Mouse (Mus musculus): ENCODE data around the gene 4930519P11Rik.
A peak's percentile ranks its signal among the peaks of the same experiment; 100 is the strongest.

Gene 4930519P11Rik

GRCm38 (mm10) chr2:154583906-154584872 is 29.0 kb downstream of the 4930519P11Rik start:
- DNase-seq: no peak

DNA sequence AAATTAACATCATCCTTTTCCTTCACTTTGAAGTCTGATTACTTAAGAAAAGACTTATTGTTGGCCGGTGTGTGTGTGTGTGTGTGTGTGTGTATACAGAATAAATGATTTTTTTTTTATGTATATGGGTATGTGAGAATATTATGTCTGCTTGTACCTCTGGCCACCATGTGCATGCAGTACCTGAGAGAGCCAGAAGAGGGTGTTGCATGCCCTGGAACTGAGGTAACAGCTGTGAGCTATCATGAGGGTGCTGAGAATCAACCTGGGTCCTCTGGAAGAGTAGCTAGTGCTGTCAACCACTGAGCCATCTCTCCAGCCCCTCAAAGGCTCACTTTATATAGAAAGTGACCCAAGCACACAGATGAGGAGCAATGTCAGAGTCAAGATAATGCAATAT is 31.8 kb downstream of the 4930519P11Rik start:
- DNase-seq: no peak

DNA sequence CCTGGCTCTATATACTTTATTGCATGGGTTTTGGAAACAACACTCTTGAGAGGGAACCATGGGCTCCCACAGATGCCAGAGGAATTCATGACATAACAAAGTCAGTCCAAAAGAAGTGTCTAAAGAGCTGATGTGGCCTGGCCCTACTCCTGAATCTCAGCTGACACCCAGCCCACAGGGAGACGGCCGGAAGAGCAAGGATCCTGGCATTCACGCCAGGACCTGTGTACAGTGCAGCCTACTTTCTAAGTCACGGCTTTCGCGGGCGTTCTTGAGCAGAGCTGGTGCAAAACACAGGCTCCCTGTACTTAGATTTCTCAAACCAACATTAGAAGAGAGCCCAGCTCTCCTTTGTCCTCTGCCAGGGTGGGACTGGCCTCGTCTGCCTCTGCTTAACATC is 32.7 kb downstream of the 4930519P11Rik start:
- DNase-seq: no peak

DNA sequence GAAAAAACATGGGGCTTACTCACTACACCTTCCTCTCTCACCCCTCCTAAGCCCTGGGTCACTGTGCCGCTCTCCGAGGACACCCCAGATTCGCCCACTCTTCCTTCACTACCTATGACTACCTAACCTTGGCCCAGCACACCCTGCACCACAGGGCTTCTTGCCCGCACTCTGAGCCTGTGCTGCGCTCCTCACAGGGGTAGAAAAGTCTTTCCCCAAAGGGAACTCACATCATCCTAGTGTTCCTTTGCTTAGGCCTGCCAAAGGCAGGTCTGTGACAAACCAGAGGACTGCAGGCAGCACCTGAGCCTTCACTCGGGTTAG is 35.5 kb downstream of the 4930519P11Rik start:
- no peak for DNase-seq

DNA sequence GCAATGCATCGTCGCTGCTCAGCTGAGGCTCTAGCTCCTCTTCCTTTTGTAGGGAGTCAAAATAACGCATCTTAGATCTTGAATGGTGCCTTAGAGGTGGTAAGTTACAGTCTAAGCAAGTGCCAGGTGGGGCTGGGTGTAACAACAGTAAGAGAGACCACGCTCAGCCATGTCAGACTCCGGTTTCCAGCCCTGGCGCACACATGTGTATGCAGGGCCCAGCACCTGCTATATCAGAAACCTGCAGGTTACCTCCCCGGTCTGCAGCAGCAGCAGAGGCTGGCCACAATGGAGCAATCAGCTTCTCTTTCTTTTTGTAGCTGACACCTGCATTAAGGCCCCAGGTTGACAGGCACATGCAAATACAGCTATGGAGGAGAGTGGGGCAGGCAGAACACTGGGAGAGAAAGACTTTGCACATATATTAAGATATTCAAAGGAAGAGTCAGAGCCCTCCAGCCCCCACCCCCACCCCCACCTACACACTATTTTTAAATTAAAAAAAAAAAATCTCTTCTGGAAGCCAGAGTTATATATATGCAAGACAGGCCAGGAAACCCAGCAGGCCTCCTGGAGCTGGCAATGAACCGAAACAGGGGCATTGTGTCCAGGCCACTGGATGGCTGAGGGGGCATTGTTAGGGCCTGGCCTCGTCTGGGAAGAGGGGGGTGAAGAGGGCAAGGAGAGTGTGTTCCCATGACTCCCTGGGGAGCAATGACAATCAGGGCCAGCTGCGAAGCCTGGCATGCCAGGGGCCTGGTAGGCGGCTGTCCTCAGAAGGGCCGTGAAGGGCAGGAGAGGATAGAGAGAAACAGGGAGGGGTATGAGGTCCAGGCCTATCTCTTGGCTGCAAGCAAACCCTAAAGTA is 36.1 kb downstream of the 4930519P11Rik start:
- no peak for DNase-seq

DNA sequence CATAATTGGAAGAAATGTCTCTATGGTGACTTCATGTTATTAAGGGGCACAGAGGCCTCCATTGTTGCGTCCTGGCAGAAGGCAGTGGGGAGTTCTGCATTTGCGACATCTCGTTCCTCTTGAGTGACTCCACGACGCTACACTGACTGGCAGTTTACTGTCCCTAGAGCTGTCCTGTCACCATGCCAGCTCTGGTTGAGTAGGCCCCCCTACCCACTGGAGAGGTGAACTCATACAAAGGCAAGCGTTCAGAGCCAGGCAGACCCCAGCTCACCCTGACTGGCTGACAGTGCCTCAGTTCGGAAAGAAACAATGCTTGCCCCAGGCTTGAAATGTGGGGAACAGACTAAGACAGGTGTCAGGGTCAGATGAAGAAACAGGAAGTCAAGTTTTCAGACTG is 39.0 kb downstream of the 4930519P11Rik start:
- no peak for DNase-seq

- DNase-seq: no peak
Measured at GRCm38 (mm10) chr2:154572996-154573395, 40.2 kb downstream of the 4930519P11Rik start.

DNA sequence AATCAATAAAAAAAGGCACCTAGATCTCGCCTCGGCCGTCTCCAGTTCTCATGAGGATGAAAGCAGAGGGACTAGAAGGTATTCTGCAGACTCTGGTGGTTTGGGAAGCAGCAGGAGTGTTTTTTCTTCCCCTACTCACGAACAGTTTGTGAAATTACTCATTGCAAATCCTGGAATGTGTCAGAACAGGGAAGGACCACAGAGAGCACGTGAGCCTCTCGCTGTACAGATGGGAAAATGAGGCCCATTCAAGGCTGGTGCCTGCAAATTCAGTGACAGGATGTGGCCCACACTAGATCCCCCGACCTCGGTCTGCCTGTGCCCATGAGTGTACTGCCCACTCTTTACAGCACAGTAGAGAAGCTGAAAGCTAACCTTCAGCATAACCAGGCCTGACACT is 41.3 kb downstream of the 4930519P11Rik start:
- no peak for DNase-seq

- DNase-seq: no peak
Measured at GRCm38 (mm10) chr2:154571266-154571665, 42.0 kb downstream of the 4930519P11Rik start.

DNA sequence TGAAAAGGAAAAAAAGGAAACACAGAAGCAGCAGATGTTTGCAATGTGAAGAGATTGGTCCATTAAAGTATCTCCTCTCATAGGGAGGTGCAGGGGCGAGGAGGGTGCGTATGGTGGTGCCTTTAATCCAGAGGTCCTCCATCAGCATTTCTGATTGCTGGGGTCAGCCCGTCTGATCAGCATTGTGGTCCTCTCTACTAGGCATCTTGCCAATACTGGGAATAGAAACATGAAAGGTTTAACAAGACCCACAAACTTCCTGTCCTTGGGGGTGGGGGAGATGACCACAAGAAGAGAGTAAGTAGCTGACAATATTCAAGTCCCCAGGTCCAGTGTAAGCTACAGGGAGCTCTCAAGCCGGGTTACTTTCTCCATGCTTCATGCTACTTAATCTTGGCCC is 42.6 kb downstream of the 4930519P11Rik start:
- no peak for DNase-seq

GRCm38 (mm10) chr2:154569836-154570286 is 43.4 kb downstream of the 4930519P11Rik start, which contains the start of gene E2f1:
Gene E2f1, minus strand, starts transcription at chr2:154569892.
- DNase-seq: peak; percentile 91 to 92

GRCm38 (mm10) chr2:154569071-154569748 is 44.0 kb downstream of the 4930519P11Rik start:
- DNase-seq: peak in 1 of 2 experiments; percentile 43

DNA sequence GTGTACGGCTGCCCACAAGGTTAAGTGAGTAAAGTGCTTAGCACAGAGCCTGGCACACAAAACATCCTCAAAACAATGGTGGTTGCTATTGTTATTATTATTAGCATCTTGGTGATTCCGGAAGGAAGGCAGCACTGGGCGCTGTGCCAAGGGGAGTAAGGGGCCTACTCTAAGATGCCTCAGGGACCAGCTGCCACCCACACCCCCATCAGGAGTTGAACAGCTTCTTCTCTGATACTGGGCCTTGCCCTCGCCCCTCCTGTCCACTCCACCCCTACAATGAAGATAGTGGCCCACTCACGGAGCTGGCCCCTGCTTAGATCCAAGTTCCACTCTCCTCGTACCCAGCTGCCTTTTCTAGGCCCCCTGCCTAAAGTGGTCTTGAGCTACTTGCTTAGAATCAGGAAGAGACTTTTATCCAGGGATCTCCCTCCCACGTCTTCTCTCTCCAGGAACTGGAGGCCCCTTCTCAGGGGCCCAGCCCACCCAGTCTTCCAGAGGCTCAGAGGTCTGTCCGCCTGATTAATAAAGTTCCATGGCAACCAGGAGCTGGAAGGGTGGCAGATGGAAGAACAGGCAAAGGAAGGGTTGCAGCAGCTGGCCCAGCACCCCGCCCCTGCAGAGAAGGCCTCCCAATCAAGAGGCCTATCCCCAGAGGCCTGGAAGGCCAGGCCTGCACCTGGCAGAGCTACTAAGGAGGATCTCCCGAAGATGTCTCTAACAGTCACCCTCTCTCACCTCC is 44.7 kb downstream of the 4930519P11Rik start:
- no peak for DNase-seq

GRCm38 (mm10) chr2:154567766-154568165 is 45.5 kb downstream of the 4930519P11Rik start:
- peak in 1 of 2 experiments; percentile 25 for DNase-seq

- peak; percentile 37 to 42 for DNase-seq
Measured at GRCm38 (mm10) chr2:154566641-154567040, 46.6 kb downstream of the 4930519P11Rik start.

- no peak for DNase-seq
Measured at GRCm38 (mm10) chr2:154565562-154565961, 47.7 kb downstream of the 4930519P11Rik start.

DNA sequence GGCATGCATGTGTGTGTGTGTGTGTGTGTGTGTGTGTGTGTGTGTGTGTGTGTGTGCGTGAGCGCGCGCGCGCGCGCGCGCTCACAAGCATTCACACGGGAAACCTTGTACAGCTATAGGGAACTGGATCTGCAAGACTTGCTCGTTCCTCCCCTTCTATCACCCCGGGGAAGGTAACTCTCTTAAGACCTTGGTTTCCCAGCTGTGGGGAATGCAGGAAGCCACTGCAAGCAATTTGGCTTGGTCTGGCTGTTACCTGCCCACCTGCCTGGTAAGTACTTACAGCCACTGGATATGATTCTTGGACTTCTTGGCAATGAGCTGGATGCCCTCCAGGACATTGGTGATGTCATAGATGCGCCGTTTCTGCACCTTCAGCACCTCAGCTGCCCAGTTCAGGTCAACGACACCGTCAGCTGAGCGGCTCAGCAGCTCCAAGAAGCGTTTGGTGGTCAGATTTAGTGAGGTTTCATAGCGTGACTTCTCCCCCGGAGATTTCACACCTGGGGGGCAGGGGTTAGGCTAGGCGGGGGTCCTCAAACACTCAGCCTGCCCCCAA is 49.5 kb downstream of the 4930519P11Rik start:
- peak; percentile 78 to 83 for DNase-seq

Measured in kidney, adult 8-10 months (tissue).